Mouse (Mus musculus) urinary bladder, postnatal 25 days (tissue): ENCODE measurements around the gene Prune2.

Experiments
- DNase-seq: peaks from one replicate; pipeline ENCODE4 v3.0.0; 2022; ENCODE audit warnings: low spot score

Prune2 gene

GRCm38 (mm10) chr19:17006220-17006907 is 50.4 kb downstream of the Prune2 start:
- no peak for DNase-seq

- peak; percentile 16 for DNase-seq
Observed at GRCm38 (mm10) chr19:17011261-17011995, 55.5 kb downstream of the Prune2 start.

GRCm38 (mm10) chr19:17013085-17013484 is 57.2 kb downstream of the Prune2 start:
- DNase-seq: no peak

GRCm38 (mm10) chr19:17014337-17015124 is 58.6 kb downstream of the Prune2 start:
- no peak for DNase-seq

- no peak for DNase-seq
Observed at GRCm38 (mm10) chr19:17024748-17025147, 68.8 kb downstream of the Prune2 start.

- DNase-seq: peak; percentile 66
Observed at GRCm38 (mm10) chr19:17030276-17030675, 74.4 kb downstream of the Prune2 start.

- no peak for DNase-seq
Observed at GRCm38 (mm10) chr19:17032314-17032713, 76.4 kb downstream of the Prune2 start.

GRCm38 (mm10) chr19:17046961-17047360 is 91.0 kb downstream of the Prune2 start:
- DNase-seq: no peak

- DNase-seq: no peak
Observed at GRCm38 (mm10) chr19:17055892-17056291, 100.0 kb downstream of the Prune2 start.

GRCm38 (mm10) chr19:17060106-17060505 is 104.2 kb downstream of the Prune2 start:
- DNase-seq: no peak

GRCm38 (mm10) chr19:17064421-17064820 is 108.5 kb downstream of the Prune2 start:
- no peak for DNase-seq

GRCm38 (mm10) chr19:17069067-17069466 is 113.1 kb downstream of the Prune2 start:
- DNase-seq: no peak

GRCm38 (mm10) chr19:17071205-17071604 is 115.3 kb downstream of the Prune2 start:
- DNase-seq: no peak

- no peak for DNase-seq
Observed at GRCm38 (mm10) chr19:17072245-17072644, 116.3 kb downstream of the Prune2 start.

GRCm38 (mm10) chr19:17078643-17079316 is 122.9 kb downstream of the Prune2 start:
- no peak for DNase-seq

- DNase-seq: no peak
Observed at GRCm38 (mm10) chr19:17081382-17081781, 125.5 kb downstream of the Prune2 start.

GRCm38 (mm10) chr19:17094067-17094466 is 138.1 kb downstream of the Prune2 start:
- no peak for DNase-seq

GRCm38 (mm10) chr19:17096338-17096737 is 140.4 kb downstream of the Prune2 start:
- DNase-seq: no peak

- no peak for DNase-seq
Observed at GRCm38 (mm10) chr19:17097210-17097609, 141.3 kb downstream of the Prune2 start.

GRCm38 (mm10) chr19:17108782-17109181 is 152.9 kb downstream of the Prune2 start:
- DNase-seq: no peak

GRCm38 (mm10) chr19:17124034-17124735 is 168.3 kb downstream of the Prune2 start:
- DNase-seq: peak; percentile 51
